Mouse (Mus musculus) heart, embryonic 11.5 days (tissue): ENCODE measurements around the gene Vwc2. TPM values are rescaled to one million over a fixed set of nuclear protein-coding genes. Genes with fewer than 3 reads are reported as not detected.

Experiments used
- ATAC-seq: fragments of 200-750 bp; cut with Nextera tagmentation; replicated peaks from 2 replicates; pipeline ENCODE4 v1.8.0; 2017; ENCODE audit warnings: moderate library complexity; ENCODE audit not compliant: insufficient number of reproducible peaks, low FRiP score, low TSS enrichment
- H3K27ac ChIP-seq: fragments of 300-500 bp; sonication (generic); 2 replicates; pipeline ENCODE4 v1.5.1; 2014; ENCODE audit warnings: mild to moderate bottlenecking, low read depth, low read length
- H3K27me3 ChIP-seq: fragments of 300-500 bp; sonication (generic); 2 replicates; pipeline ENCODE4 v1.6.1; 2014; ENCODE audit warnings: mild to moderate bottlenecking, low read length, mixed read lengths; ENCODE audit not compliant: control insufficient read depth, insufficient read depth
- H3K36me3 ChIP-seq: fragments of 300-500 bp; sonication (generic); 2 replicates; pipeline ENCODE4 v1.6.1; 2014; ENCODE audit warnings: mild to moderate bottlenecking, low read length, moderate library complexity, mixed read lengths; ENCODE audit not compliant: control insufficient read depth, insufficient read depth
- H3K4me1 ChIP-seq: fragments of 300-500 bp; sonication (generic); 2 replicates; pipeline ENCODE4 v1.6.1; 2014; ENCODE audit warnings: low read length; ENCODE audit not compliant: control insufficient read depth, insufficient read depth
- H3K4me2 ChIP-seq: fragments of 300-500 bp; sonication (generic); 2 replicates; pipeline ENCODE4 v1.6.1; 2014; ENCODE audit warnings: mild to moderate bottlenecking, moderate library complexity
- H3K4me3 ChIP-seq: fragments of 300-500 bp; sonication (generic); 2 replicates; pipeline ENCODE4 v1.5.1; 2014; ENCODE audit warnings: low read depth, low read length
- H3K9ac ChIP-seq: fragments of 300-500 bp; sonication (generic); 2 replicates; pipeline ENCODE4 v1.6.1; 2014; ENCODE audit warnings: mild to moderate bottlenecking, low read depth, low read length, moderate library complexity
- H3K9me3 ChIP-seq: fragments of 300-500 bp; sonication (generic); replicated peaks from 2 replicates; pipeline ENCODE4 v1.6.1; 2016; ENCODE audit warnings: low read length; ENCODE audit not compliant: control insufficient read depth
- WGBS: fragments of 180-500 bp; shearing (Covaris S2); extraction: QIAGEN DNeasy Blood & Tissue Kit; methylation state at CpG from one replicate; pipeline ENCODE4 v1.1.7; 2014; ENCODE audit not compliant: insufficient replicate concordance; 5-methylcytosine and 5-hydroxymethylcytosine counted together
- polyA plus RNA-seq: library from polyadenylated mRNA; unstranded; fragments of >200 nt; fragmentation: Nextera tagmentation; extraction: Ambion mirVana; gene quantifications from 2 replicates; pipeline ENCODE4 v1.2.1, GENCODE M21; 2014

The Vwc2 gene
- polyA plus RNA-seq = 0.16 and 0.31 TPM in 2 replicates

DNA sequence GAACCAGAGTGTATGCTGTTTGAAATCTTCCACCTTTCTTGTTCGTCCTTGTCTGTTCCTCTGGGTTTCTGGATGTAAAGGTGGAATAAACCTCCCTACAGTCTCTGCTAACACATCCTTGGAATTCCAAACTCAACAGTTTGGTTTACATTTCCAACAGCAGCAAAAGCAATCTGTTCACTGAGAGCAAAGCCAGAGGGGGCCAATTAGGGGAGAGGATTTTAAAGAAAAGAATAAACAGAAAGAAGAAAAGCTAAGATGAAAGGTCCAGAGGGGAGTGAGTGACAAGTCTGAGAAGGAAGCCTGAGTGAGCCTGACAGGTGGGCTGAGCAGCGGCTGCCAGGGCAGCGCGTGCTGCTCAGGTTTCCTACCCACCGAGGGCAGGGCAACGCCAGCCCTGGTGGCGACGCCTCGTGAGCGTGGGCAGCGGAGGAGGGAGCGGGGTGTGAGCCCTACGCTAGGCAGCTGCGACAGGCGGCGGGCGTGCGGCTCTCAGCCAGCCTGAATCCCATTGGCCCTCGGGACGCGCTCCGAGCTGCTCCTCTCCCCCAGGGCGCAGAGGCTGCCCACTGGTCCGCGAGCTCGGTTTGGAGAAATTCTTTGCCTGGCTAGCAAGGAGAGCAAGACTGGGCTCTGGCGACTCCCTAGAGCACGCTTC, at the start of gene Vwc2:
TSS of gene Vwc2 (plus strand) at position 648 of the 658 bp plus-strand sequence.
- under 1% methylated on average over 28 of the region's 28 CpGs for WGBS
- Histone ChIP-seq H3K9ac (no peak within 1 kb of the TSS), H3K4me2 (peak within 1 kb of the TSS; percentile 80), H3K36me3 (no peaks in the 10 kb centered on the region), H3K9me3 (no peaks in the 10 kb centered on the region), H3K27ac (no peak within 1 kb of the TSS), H3K27me3 (peaks cover 53% of the 10 kb centered on the region), H3K4me3 (peak within 1 kb of the TSS; percentile 50), H3K4me1 (0 out of 2 replicates have a peak, but pooled peaks cover 7% of the 10 kb centered on the region)
- peak; percentile 64 for ATAC-seq

GRCm38 (mm10) chr11:11088162-11088756, 25.8 kb upstream of the Vwc2 start:
- H3K27ac ChIP-seq = no peak overlapping the region

DNA sequence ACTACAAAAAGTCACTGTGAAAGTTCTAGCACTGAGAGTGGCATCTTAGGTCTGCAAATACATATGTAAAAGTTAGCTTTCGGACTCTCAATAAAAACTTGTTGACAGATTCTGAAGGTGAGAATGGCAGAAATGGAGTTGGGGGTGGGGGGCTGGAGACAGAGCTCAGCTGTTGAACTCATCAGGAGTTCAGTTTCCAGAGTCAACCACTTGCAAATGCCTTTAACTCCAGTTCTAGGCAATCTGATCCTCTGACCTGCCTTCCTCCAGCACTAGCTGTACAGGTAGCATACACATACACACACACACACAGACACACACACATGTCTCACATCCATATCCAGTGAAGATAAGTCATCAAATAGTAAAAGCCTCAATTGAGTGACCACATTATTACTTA, 16.4 kb upstream of the Vwc2 start:
- no peak for ATAC-seq
- H3K4me3 ChIP-seq = no peak overlapping the region
- no peak overlapping the region for H3K27ac ChIP-seq
- no peaks in the 10 kb centered on the region for H3K9me3 ChIP-seq
- 70% methylated on average over 1 of the region's 1 CpGs for WGBS
- no peaks in the 10 kb centered on the region for H3K36me3 ChIP-seq
- no peak overlapping the region for H3K4me2 ChIP-seq
- H3K27me3 ChIP-seq = no peaks in the 10 kb centered on the region
- no peaks in the 10 kb centered on the region for H3K4me1 ChIP-seq
- H3K9ac ChIP-seq = no peak overlapping the region

More at GRCm38 (mm10) chr11:11088162-11088756, 25.8 kb upstream of the Vwc2 start:
- 73% methylated on average over 1 of the region's 1 CpGs for WGBS
- no peak overlapping the region for H3K4me2 ChIP-seq
- no peak overlapping the region for H3K4me3 ChIP-seq
- ATAC-seq = no peak
- H3K36me3 ChIP-seq = no peaks in the 10 kb centered on the region
- H3K9ac ChIP-seq = no peak overlapping the region
- no peaks in the 10 kb centered on the region for H3K4me1 ChIP-seq
- H3K27me3 ChIP-seq = no peaks in the 10 kb centered on the region
- no peaks in the 10 kb centered on the region for H3K9me3 ChIP-seq

- 70% methylated on average over 4 of the region's 4 CpGs for WGBS
- ATAC-seq = no peak
Measured at GRCm38 (mm10) chr11:11098282-11098681, 15.7 kb upstream of the Vwc2 start.

DNA sequence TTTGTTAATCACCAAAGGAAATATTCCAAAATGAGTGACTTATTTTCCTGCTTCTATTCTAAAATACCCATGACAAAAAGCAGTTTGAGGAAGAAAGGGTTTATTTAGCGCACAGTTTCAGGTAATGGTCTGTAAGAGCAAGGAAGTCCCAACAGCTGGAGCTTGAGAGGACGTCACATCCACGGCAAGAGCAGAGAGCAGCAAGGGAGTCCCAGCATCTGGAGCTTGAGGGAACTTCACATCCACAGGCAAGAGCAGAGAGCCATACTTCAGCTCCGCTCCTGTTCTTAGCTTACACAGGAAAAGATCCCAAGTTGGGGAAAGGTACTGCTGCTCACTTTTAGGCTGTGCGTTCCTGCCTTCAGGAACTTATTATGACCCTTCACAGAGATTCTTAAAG, 15.0 kb upstream of the Vwc2 start:
- no peak for ATAC-seq
- no peaks in the 10 kb centered on the region for H3K4me1 ChIP-seq
- no peaks in the 10 kb centered on the region for H3K36me3 ChIP-seq
- no peaks in the 10 kb centered on the region for H3K9me3 ChIP-seq
- no peak overlapping the region for H3K27ac ChIP-seq
- H3K4me2 ChIP-seq = no peak overlapping the region
- no peak overlapping the region for H3K4me3 ChIP-seq
- H3K27me3 ChIP-seq = no peaks in the 10 kb centered on the region
- H3K9ac ChIP-seq = no peak overlapping the region
- WGBS = 82% methylated on average over 5 of the region's 5 CpGs

More at GRCm38 (mm10) chr11:11098282-11098681, 15.7 kb upstream of the Vwc2 start:
- H3K4me2 ChIP-seq = no peak overlapping the region
- H3K9ac ChIP-seq = no peak overlapping the region
- no peak overlapping the region for H3K27ac ChIP-seq
- no peaks in the 10 kb centered on the region for H3K36me3 ChIP-seq
- no peak overlapping the region for H3K4me3 ChIP-seq
- no peaks in the 10 kb centered on the region for H3K9me3 ChIP-seq
- H3K4me1 ChIP-seq = no peaks in the 10 kb centered on the region
- H3K27me3 ChIP-seq = no peaks in the 10 kb centered on the region

DNA sequence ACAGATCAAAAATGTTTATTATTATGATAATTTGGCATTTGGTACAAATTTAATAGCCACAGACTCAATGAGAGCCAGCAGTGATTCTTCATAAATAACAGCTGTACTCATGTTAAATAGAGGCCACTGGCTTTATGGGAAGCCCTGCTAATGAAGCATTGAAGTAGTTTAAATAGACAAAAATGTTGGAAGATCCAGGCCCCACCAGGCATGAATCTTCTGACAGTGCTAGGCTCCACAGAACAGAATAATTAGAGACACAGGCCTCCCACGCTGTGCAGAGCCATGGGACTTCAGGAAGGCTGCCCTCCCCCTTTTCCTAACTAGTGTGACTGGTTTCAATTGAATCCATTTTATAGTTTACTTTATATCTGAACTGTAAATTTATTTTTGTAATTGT, 11.8 kb upstream of the Vwc2 start:
- Histone ChIP-seq H3K9ac (no peak overlapping the region), H3K4me3 (no peak overlapping the region), H3K9me3 (no peaks in the 10 kb centered on the region), H3K27me3 (no peaks in the 10 kb centered on the region), H3K36me3 (no peaks in the 10 kb centered on the region), H3K4me2 (no peak overlapping the region), H3K27ac (no peak overlapping the region), H3K4me1 (no peaks in the 10 kb centered on the region)
- no peak for ATAC-seq
- WGBS = 56% methylated on average over 1 of the region's 1 CpGs

DNA sequence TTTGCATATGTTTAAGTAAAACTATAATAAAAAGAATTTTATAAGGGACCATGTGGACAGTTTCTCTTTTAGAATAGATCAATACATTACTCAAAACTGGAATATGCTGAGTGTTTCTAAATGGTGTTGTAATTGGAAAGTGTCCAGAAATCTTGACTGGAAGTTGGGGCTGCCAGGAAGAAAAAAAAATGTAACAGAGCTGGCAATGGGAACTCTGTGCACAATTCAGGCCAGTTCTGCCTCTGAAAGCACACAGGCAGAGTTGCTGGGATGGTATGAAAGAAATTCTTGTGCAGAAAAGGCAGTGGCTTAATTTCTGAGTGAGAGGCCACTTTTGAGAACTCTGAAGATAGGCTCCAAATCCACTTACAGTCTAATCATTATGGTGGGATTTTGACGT, 11.4 kb upstream of the Vwc2 start:
- H3K9ac ChIP-seq = no peak overlapping the region
- H3K4me1 ChIP-seq = no peaks in the 10 kb centered on the region
- 35% methylated on average over 1 of the region's 1 CpGs for whole genome bisulfite sequencing
- H3K27ac ChIP-seq = no peak overlapping the region
- H3K4me3 ChIP-seq = no peak overlapping the region
- no peak for ATAC-seq
- no peaks in the 10 kb centered on the region for H3K9me3 ChIP-seq
- no peaks in the 10 kb centered on the region for H3K27me3 ChIP-seq
- H3K36me3 ChIP-seq = no peaks in the 10 kb centered on the region
- no peak overlapping the region for H3K4me2 ChIP-seq

DNA sequence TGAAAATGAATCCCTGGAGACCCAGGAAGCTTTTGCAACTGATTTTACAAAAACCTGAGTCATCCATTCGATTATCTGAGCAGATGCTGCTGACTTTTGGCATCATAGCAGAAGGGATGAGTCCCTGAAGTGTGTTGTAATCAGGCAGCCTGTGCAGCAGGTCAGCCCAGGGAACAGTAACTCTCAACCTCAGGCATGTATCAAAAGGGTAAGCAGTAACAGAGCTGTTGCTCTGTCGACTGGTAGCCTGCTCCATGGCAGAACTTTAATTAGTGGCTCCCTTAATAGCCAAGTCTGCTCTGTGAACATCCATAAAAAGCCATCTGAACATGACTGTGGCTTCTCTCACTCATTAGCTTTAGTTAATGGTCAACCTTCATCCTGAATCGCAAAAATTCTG, 5.1 kb upstream of the Vwc2 start:
- 58% methylated on average over 3 of the region's 3 CpGs for WGBS
- Histone ChIP-seq H3K27ac (no peak overlapping the region), H3K9me3 (no peaks in the 10 kb centered on the region), H3K9ac (no peak overlapping the region), H3K4me2 (no peak overlapping the region), H3K4me1 (0 out of 2 replicates have a peak, but pooled peaks cover 3% of the 10 kb centered on the region), H3K27me3 (peaks cover 12% of the 10 kb centered on the region), H3K4me3 (no peak overlapping the region), H3K36me3 (no peaks in the 10 kb centered on the region)
- no peak for ATAC-seq
